Mouse (Mus musculus) liver, embryonic 11.5 days (tissue): ENCODE measurements around the gene Aqr. TPM values are rescaled to one million over a fixed set of nuclear protein-coding genes. Genes with fewer than 3 reads are reported as not detected.

ENCODE experiments used
- ATAC-seq: fragments of 200-750 bp; cut with Nextera tagmentation; replicated peaks from 2 replicates; pipeline ENCODE4 v1.8.0; 2017; ENCODE audit warnings: moderate number of reproducible peaks, mild to moderate bottlenecking, moderate TSS enrichment, moderate library complexity; ENCODE audit not compliant: low FRiP score
- DNase-seq: peaks from one replicate; pipeline ENCODE4 v3.0.0-alpha.2; 2017; ENCODE audit warnings: low spot score
- H3K27ac ChIP-seq: fragments of 300-500 bp; sonication (generic); 2 replicates; pipeline ENCODE4 v1.5.1; 2014; ENCODE audit warnings: mild to moderate bottlenecking, low read depth, low read length, control low read depth
- H3K27me3 ChIP-seq: fragments of 300-500 bp; sonication (generic); replicated peaks from 2 replicates; pipeline ENCODE4 v1.6.1; 2014; ENCODE audit warnings: low read length, mixed read lengths; ENCODE audit not compliant: control insufficient read depth, insufficient read depth
- H3K36me3 ChIP-seq: fragments of 300-500 bp; sonication (generic); 2 replicates; pipeline ENCODE4 v1.6.1; 2014; ENCODE audit warnings: mild to moderate bottlenecking, low read length, moderate library complexity, mixed read lengths; ENCODE audit not compliant: control insufficient read depth, insufficient read depth
- H3K4me1 ChIP-seq: fragments of 300-500 bp; sonication (generic); replicated peaks from 2 replicates; pipeline ENCODE4 v1.6.1; 2014; ENCODE audit warnings: low read length, mixed read lengths; ENCODE audit not compliant: control insufficient read depth, insufficient read depth
- H3K4me2 ChIP-seq: fragments of 300-500 bp; sonication (generic); 2 replicates; pipeline ENCODE4 v1.6.1; 2014; ENCODE audit warnings: mild to moderate bottlenecking, control low read depth, moderate library complexity
- H3K4me3 ChIP-seq: fragments of 300-500 bp; sonication (generic); 2 replicates; pipeline ENCODE4 v1.5.1; 2014; ENCODE audit warnings: low read depth, low read length, control low read depth
- H3K9ac ChIP-seq: fragments of 300-500 bp; sonication (generic); 2 replicates; pipeline ENCODE4 v1.6.1; 2014; ENCODE audit warnings: low read depth, low read length, control low read depth
- H3K9me3 ChIP-seq: fragments of 300-500 bp; sonication (generic); 2 replicates; pipeline ENCODE4 v1.6.1; 2016; ENCODE audit warnings: low read length, inconsistent platforms, mixed read lengths; ENCODE audit not compliant: control insufficient read depth
- WGBS: fragments of 180-500 bp; shearing (Covaris S2); extraction: QIAGEN DNeasy Blood & Tissue Kit; methylation state at CpG from one replicate; pipeline ENCODE4 v1.1.7; 2014; 5-methylcytosine and 5-hydroxymethylcytosine counted together
- polyA plus RNA-seq: library from polyadenylated mRNA; unstranded; fragments of >200 nt; fragmentation: Nextera tagmentation; extraction: Ambion mirVana; gene quantifications from 2 replicates; pipeline ENCODE4 v1.2.1, GENCODE M21; 2014

Gene Aqr
- polyA plus RNA-seq, 1 experiment from 2014 or later = 57.0 TPM

DNA sequence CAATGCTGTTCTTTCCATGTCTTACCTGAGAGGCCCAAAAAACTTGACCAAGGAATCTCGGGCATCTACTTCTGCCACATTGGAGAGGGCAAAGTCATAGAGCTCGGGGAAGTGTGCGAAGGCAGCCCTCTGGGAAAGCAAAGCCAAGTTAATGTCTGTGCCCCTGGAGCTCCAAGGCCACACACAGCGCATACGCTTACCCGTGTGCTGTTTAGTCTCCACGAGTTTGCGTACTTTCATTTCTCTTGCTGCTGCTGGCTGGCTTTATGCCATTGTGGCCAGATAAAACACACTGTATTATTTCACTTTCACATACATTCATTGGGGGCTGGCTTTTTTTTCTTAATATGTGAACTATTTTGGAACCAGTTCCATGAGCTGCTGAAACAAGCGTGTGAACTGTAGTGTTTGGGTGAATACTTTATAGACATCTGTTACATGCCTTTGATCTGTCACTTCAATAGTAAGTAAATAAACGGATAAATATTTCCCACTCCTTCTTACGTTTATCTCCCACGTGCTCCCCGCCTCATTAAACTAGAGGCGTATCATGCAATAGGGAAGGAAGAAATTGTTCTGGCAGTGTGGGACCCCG, 39.9 kb downstream of the Aqr start:
- H3K36me3 ChIP-seq = peaks cover 32% of the 10 kb centered on the region

DNA sequence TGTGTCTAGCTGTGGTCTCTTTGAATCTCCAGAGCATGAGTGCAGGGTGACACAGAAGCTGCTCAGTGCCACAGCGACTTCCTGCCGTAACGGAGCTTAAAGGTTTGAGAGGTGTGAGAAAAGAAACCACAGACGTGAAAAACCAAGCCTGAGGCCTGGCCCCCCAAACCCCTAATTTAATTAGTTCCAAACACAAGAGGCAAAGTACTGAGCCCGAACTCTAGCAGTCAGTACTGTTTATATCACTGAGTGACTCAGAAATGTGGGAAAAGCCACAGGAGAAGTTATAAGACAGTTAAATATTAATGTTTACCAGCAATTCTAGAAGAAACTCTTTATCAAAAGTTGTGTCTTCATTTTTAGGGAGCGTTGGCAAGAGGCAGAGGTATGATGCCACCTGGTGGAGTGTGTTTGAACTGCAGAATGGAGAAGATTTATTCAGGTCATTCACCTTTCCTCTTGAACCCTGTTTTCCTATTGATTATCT, 41.5 kb downstream of the Aqr start:
- no peak for ATAC-seq
- 79% methylated on average over 6 of the region's 6 CpGs for WGBS
- Histone ChIP-seq H3K9me3 (no peaks in the 10 kb centered on the region), H3K9ac (no peak overlapping the region), H3K36me3 (peaks cover 32% of the 10 kb centered on the region), H3K4me2 (no peak overlapping the region), H3K27ac (no peak overlapping the region), H3K27me3 (no peaks in the 10 kb centered on the region), H3K4me1 (no peaks in the 10 kb centered on the region), H3K4me3 (no peak overlapping the region)
- no peak for DNase-seq

More for the DNA sequence above, 39.9 kb downstream of the Aqr start:
- 92% methylated on average over 15 of the region's 15 CpGs for WGBS
- ATAC-seq (no peak), DNase-seq (no peak)
- H3K9ac ChIP-seq = no peak overlapping the region
- H3K27ac ChIP-seq = no peak overlapping the region
- no peaks in the 10 kb centered on the region for H3K4me1 ChIP-seq
- H3K4me3 ChIP-seq = no peak overlapping the region
- H3K9me3 ChIP-seq = no peaks in the 10 kb centered on the region
- no peaks in the 10 kb centered on the region for H3K27me3 ChIP-seq
- H3K4me2 ChIP-seq = no peak overlapping the region

- Histone ChIP-seq H3K36me3 (peaks cover 32% of the 10 kb centered on the region), H3K4me1 (no peaks in the 10 kb centered on the region), H3K27ac (no peak overlapping the region), H3K9ac (no peak overlapping the region), H3K27me3 (no peaks in the 10 kb centered on the region), H3K4me3 (no peak overlapping the region), H3K4me2 (no peak overlapping the region), H3K9me3 (no peaks in the 10 kb centered on the region)
- ATAC-seq = no peak
- WGBS = 88% methylated on average over 5 of the region's 5 CpGs
- no peak for DNase-seq
Observed at GRCm38 (mm10) chr2:114144915-114145314, 41.9 kb downstream of the Aqr start.

- Histone ChIP-seq H3K27ac (no peak overlapping the region), H3K9me3 (no peaks in the 10 kb centered on the region), H3K4me3 (no peak overlapping the region), H3K36me3 (peaks cover 30% of the 10 kb centered on the region), H3K27me3 (no peaks in the 10 kb centered on the region), H3K9ac (no peak overlapping the region), H3K4me2 (no peak overlapping the region), H3K4me1 (no peaks in the 10 kb centered on the region)
- ATAC-seq (no peak), DNase-seq (no peak)
- 93% methylated on average over 6 of the region's 6 CpGs for WGBS
Observed at GRCm38 (mm10) chr2:114143842-114144241, 43.0 kb downstream of the Aqr start.

GRCm38 (mm10) chr2:114136755-114137154, 50.1 kb downstream of the Aqr start:
- no peak for ATAC-seq
- 85% methylated on average over 9 of the region's 9 CpGs for WGBS

GRCm38 (mm10) chr2:114135777-114136176, 51.0 kb downstream of the Aqr start:
- no peaks in the 10 kb centered on the region for H3K4me1 ChIP-seq
- H3K9ac ChIP-seq = no peak overlapping the region
- 83% methylated on average over 2 of the region's 2 CpGs for WGBS
- no peak overlapping the region for H3K4me2 ChIP-seq
- H3K27me3 ChIP-seq = no peaks in the 10 kb centered on the region
- no peaks in the 10 kb centered on the region for H3K9me3 ChIP-seq
- no peak overlapping the region for H3K27ac ChIP-seq
- H3K4me3 ChIP-seq = no peak overlapping the region
- ATAC-seq = no peak
- DNase-seq = no peak
- peaks cover 39% of the 10 kb centered on the region for H3K36me3 ChIP-seq

More at GRCm38 (mm10) chr2:114136755-114137154, 50.1 kb downstream of the Aqr start:
- Histone ChIP-seq H3K4me2 (no peak overlapping the region), H3K9ac (no peak overlapping the region), H3K27me3 (no peaks in the 10 kb centered on the region), H3K9me3 (no peaks in the 10 kb centered on the region), H3K27ac (no peak overlapping the region), H3K36me3 (peaks cover 38% of the 10 kb centered on the region), H3K4me3 (no peak overlapping the region), H3K4me1 (no peaks in the 10 kb centered on the region)
- DNase-seq = no peak

DNA sequence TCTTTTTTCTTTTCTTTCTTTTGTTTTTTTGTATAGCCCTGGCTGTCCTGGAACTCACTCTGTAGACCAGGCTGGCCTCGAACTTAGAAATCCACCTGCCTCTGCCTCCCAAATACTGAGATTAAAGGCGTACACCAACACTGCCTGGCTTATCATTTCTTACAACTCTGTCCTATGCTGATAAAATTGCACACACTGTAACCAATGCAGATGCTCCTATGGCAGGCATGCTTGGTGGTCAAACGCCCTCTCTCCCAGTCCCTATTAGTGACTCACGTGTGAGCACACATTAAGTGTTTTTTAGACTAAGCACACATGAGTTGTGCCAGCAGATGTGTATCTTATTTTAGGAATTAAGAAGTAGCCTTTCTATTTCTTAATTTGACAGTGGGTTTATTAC, 53.5 kb downstream of the Aqr start:
- Histone ChIP-seq H3K36me3 (peaks cover 33% of the 10 kb centered on the region), H3K9ac (no peak overlapping the region), H3K4me3 (no peak overlapping the region), H3K4me2 (no peak overlapping the region), H3K27me3 (no peaks in the 10 kb centered on the region), H3K4me1 (no peaks in the 10 kb centered on the region), H3K9me3 (no peaks in the 10 kb centered on the region), H3K27ac (no peak overlapping the region)
- no peak for DNase-seq
- 0 out of 2 replicates have a peak, but pooled peaks have one; percentile 47 for ATAC-seq
- 87% methylated on average over 4 of the region's 4 CpGs for WGBS

- no peak overlapping the region for H3K4me3 ChIP-seq
- no peaks in the 10 kb centered on the region for H3K27me3 ChIP-seq
- H3K4me2 ChIP-seq = no peak overlapping the region
- ATAC-seq (no peak), DNase-seq (no peak)
- no peaks in the 10 kb centered on the region for H3K4me1 ChIP-seq
- no peak overlapping the region for H3K9ac ChIP-seq
- 95% methylated on average over 13 of the region's 13 CpGs for WGBS
- H3K9me3 ChIP-seq = no peaks in the 10 kb centered on the region
- H3K27ac ChIP-seq = no peak overlapping the region
- peaks cover 36% of the 10 kb centered on the region for H3K36me3 ChIP-seq
Observed at GRCm38 (mm10) chr2:114130657-114131056, 56.2 kb downstream of the Aqr start.

DNA sequence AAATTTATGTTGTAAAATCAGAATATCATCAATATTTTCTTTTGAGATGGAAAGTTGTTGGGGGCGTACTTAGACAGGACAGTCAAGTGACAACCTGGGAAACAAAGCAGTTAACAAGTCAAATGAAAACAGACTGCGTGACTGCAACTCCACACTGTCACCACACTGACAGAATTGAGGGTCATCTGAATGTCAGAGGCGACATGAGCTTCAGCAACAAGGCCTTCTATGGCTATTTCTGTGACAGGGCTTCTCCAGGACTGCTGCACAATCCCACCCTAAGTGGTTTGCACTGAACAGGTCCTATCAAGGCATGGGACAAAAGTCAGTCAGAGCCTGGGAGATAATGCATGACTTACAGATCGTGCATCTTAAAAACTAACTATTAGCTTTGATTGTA, 63.5 kb downstream of the Aqr start:
- H3K27ac ChIP-seq = no peak overlapping the region
- H3K4me1 ChIP-seq = no peaks in the 10 kb centered on the region
- no peak for ATAC-seq
- H3K27me3 ChIP-seq = no peaks in the 10 kb centered on the region
- H3K4me2 ChIP-seq = no peak overlapping the region
- no peak overlapping the region for H3K9ac ChIP-seq
- H3K9me3 ChIP-seq = no peaks in the 10 kb centered on the region
- 87% methylated on average over 4 of the region's 4 CpGs for WGBS
- peaks cover 26% of the 10 kb centered on the region; the same call in 1 of the 2 replicates for H3K36me3 ChIP-seq
- no peak for DNase-seq
- no peak overlapping the region for H3K4me3 ChIP-seq
